Mouse (Mus musculus) limb, embryonic 14.5 days (tissue): ENCODE measurements around the gene Hspbp1. TPM values are rescaled to one million over a fixed set of nuclear protein-coding genes. Genes with fewer than 3 reads are reported as not detected.
A peak's percentile ranks its signal among the peaks of the same experiment; 100 is the strongest.

Source experiments
- ATAC-seq: fragments of 200-750 bp; cut with Nextera tagmentation; 2 replicates; pipeline ENCODE4 v1.8.0; 2017; ENCODE audit warnings: low read depth, moderate number of reproducible peaks, moderate TSS enrichment; ENCODE audit not compliant: low FRiP score
- DNase-seq: peaks from one replicate; pipeline ENCODE4 v3.0.0-alpha.2; 2015; ENCODE audit warnings: low spot score
- H3K27ac ChIP-seq: fragments of 300-500 bp; sonication (generic); replicated peaks from 2 replicates; pipeline ENCODE4 v1.5.1; 2014; ENCODE audit warnings: low read depth, mild to moderate bottlenecking, low read length, moderate library complexity, mixed read lengths
- H3K27me3 ChIP-seq: fragments of 300-500 bp; sonication (generic); 2 replicates; pipeline ENCODE4 v1.6.1; 2014; ENCODE audit warnings: low read length, mixed read lengths; ENCODE audit not compliant: control insufficient read depth, insufficient read depth
- H3K36me3 ChIP-seq: fragments of 300-500 bp; sonication (generic); 2 replicates; pipeline ENCODE4 v1.6.1; 2014; ENCODE audit warnings: mild to moderate bottlenecking, low read length, moderate library complexity, mixed read lengths; ENCODE audit not compliant: control insufficient read depth, insufficient read depth
- H3K4me1 ChIP-seq: fragments of 300-500 bp; sonication (generic); 2 replicates; pipeline ENCODE4 v1.6.1; 2014; ENCODE audit warnings: antibody characterized with exemption, low read length, mixed read lengths; ENCODE audit not compliant: control insufficient read depth, insufficient read depth
- H3K4me2 ChIP-seq: fragments of 300-500 bp; sonication (generic); replicated peaks from 2 replicates; pipeline ENCODE4 v1.6.1; 2014; ENCODE audit warnings: low read depth, mild to moderate bottlenecking, low read length, moderate library complexity; ENCODE audit not compliant: severe bottlenecking
- H3K4me3 ChIP-seq: fragments of 300-500 bp; sonication (generic); replicated peaks from 2 replicates; pipeline ENCODE4 v1.5.1; 2014; ENCODE audit warnings: low read length
- H3K9ac ChIP-seq: fragments of 300-500 bp; sonication (generic); 2 replicates; pipeline ENCODE4 v1.6.1; 2014; ENCODE audit warnings: mild to moderate bottlenecking, low read depth, low read length, moderate library complexity; ENCODE audit not compliant: severe bottlenecking
- H3K9me3 ChIP-seq: fragments of 300-500 bp; sonication (generic); 2 replicates; pipeline ENCODE4 v1.6.1; 2016; ENCODE audit warnings: low read length; ENCODE audit not compliant: control insufficient read depth
- POLR2A ChIP-seq: fragments of 200-500 bp; IDR thresholded peaks from 2 replicates; pipeline ENCODE4 v1.8.0; 2012; ENCODE audit warnings: inconsistent platforms, mild to moderate bottlenecking, moderate library complexity, borderline replicate concordance; ENCODE audit not compliant: insufficient read depth, insufficient read length; ENCODE audit errors: extremely low read depth
- WGBS: fragments of 180-500 bp; shearing (Covaris S2); extraction: QIAGEN DNeasy Blood & Tissue Kit; methylation state at CpG from one replicate; pipeline ENCODE4 v1.1.7; 2014; 5-methylcytosine and 5-hydroxymethylcytosine counted together
- polyA plus RNA-seq, 2 experiments: library from polyadenylated mRNA; depleted of rRNA in 1 of 2; stranded (reverse) in 1 of 2; unstranded in 1 of 2; fragments of >200 nt; fragmentation: Nextera tagmentation in 1 of 2; extraction: Ambion mirVana in 1 of 2; gene quantifications; 2 replicates each; pipeline versions ENCODE4 v1.2.1 to v1.2.3; 2012 to 2014

Hspbp1 gene
- polyA plus RNA-seq, 2 experiments = 55.6 to 77.5 TPM

DNA sequence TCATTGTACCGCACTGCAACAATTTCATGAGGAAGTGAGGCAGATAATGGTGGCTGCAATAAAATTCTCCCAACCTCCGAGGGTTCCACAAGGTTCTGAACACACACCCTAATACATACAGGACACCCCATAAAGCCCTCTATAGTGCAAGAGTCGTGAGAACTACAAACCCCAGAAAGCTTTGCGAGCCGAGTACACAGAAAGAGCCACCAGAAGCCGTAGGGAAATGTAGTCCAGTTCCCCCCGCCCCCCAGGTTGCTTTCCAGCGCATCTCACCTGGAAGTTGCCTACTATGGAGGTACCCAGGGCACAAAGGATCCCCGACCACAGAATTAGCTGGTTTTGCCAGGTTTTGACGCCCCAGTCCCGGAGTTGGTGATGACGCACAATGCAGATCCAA, 38.6 kb upstream of the Hspbp1 start:
- TF ChIP-seq POLR2A = no peak
- no peak overlapping the region for H3K27ac ChIP-seq
- peak overlapping the region; percentile 40; the same call in 1 of the 2 replicates for H3K9ac ChIP-seq
- H3K4me3 ChIP-seq = peak overlapping the region; percentile 28
- DNase-seq (no peak), ATAC-seq (no peak; the same call in 1 of the 2 replicates)
- no peaks in the 10 kb centered on the region for H3K27me3 ChIP-seq
- H3K4me1 ChIP-seq = no peaks in the 10 kb centered on the region
- 36% methylated on average over 12 of the region's 12 CpGs for WGBS
- H3K36me3 ChIP-seq = no peaks in the 10 kb centered on the region
- peak overlapping the region; percentile 43 for H3K4me2 ChIP-seq
- no peaks in the 10 kb centered on the region for H3K9me3 ChIP-seq

DNA sequence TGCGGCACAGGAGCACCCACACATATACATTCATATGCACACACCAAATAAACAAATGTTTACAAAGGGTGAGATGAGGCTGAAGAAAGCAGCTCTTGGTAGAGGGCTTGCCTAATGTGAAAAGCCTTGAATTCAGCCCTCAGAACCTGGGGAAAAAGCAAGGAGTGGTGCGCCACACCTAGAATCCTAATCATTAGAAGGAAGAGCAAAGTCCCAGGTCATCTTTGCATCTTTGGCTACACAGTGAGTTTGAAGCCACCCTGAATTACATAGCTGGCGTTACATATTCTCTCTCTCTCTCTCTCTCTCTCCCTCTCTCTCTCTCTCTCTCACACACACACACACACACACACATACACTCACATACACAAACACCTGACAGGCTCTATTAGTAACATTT, 34.4 kb upstream of the Hspbp1 start:
- peaks cover 27% of the 10 kb centered on the region for H3K36me3 ChIP-seq
- H3K9me3 ChIP-seq = no peaks in the 10 kb centered on the region
- no peak overlapping the region for H3K27ac ChIP-seq
- no peak for DNase-seq
- H3K4me3 ChIP-seq = no peak overlapping the region
- no peak overlapping the region for H3K9ac ChIP-seq
- H3K4me1 ChIP-seq = no peaks in the 10 kb centered on the region
- no peak for TF ChIP-seq POLR2A
- 96% methylated on average over 3 of the region's 3 CpGs for WGBS
- no peaks in the 10 kb centered on the region for H3K27me3 ChIP-seq
- no peak for ATAC-seq
- no peak overlapping the region for H3K4me2 ChIP-seq

DNA sequence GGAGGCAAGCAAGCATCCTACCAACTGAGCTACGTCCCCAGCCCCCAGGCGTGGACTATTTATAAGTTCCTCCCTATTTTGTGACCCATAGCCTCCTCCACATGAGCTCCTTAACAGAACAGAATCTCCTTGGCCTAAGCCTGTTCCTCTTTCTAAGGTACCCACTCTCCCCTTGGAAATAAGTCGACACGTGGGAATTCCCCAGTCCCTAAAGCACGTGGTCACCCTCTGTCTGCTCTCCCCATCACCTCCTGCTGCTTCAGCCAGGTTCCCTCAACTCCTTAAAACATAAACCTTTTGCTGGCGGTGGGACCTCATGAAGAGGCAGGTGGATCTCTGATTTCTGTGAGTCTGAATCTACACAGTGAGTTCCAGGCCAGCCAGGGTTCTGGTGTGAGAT, 32.1 kb upstream of the Hspbp1 start:
- no peak overlapping the region for H3K9ac ChIP-seq
- TF ChIP-seq POLR2A = no peak
- H3K27me3 ChIP-seq = no peaks in the 10 kb centered on the region
- ATAC-seq (no peak), DNase-seq (no peak)
- WGBS = 73% methylated on average over 6 of the region's 6 CpGs
- no peak overlapping the region for H3K4me2 ChIP-seq
- no peaks in the 10 kb centered on the region for H3K9me3 ChIP-seq
- H3K36me3 ChIP-seq = peaks cover 49% of the 10 kb centered on the region
- no peaks in the 10 kb centered on the region for H3K4me1 ChIP-seq
- no peak overlapping the region for H3K27ac ChIP-seq
- no peak overlapping the region for H3K4me3 ChIP-seq

DNA sequence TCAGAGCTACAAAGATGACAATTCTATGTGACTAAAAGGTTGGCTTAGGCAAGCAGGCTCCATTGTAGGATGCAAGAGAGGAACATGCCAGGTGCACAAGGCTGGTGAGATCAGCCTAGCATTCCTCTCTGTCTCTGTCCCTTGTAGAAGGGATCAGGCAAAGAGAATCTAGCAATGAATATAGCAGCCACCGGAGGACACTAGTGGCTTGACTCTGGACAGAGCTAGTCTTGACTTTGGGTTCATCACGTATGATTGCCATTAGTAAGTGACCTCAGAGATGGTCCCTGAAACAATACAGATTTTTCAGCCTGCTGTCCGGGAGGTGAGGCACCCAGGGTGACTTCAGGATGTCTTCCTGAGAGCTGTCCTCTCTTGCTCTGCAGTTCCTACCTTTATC, 27.7 kb upstream of the Hspbp1 start:
- Histone ChIP-seq H3K4me2 (no peak overlapping the region), H3K9ac (no peak overlapping the region), H3K27ac (no peak overlapping the region), H3K4me3 (no peak overlapping the region), H3K36me3 (peaks cover 89% of the 10 kb centered on the region), H3K9me3 (no peaks in the 10 kb centered on the region), H3K27me3 (no peaks in the 10 kb centered on the region), H3K4me1 (no peaks in the 10 kb centered on the region)
- DNase-seq = no peak
- no peak for TF ChIP-seq POLR2A
- WGBS = 89% methylated on average over 3 of the region's 3 CpGs
- ATAC-seq = no peak

DNA sequence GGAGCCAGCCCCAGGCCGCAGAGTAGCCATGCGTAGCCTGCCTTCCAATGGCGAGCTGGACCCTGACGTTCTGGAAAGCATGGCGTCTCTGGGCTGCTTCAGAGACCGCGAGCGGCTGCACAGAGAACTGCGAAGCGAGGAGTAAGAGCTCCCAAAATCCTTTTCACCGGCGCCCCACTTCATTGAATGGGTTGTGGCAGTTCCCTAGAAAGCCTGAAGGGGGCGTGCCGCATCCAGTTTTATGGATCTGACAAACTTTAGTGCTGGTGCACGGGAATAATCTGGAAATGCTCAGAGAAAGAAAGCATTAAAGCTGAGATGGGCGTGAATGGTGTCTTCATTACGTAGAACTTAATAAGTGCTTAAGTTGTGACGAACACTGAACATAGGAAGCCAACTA, 20.2 kb upstream of the Hspbp1 start:
- WGBS = 51% methylated on average over 18 of the region's 18 CpGs
- Histone ChIP-seq H3K27ac (no peak overlapping the region), H3K9ac (no peak overlapping the region), H3K36me3 (peaks cover 86% of the 10 kb centered on the region), H3K27me3 (no peaks in the 10 kb centered on the region), H3K4me2 (no peak overlapping the region), H3K9me3 (no peaks in the 10 kb centered on the region), H3K4me1 (no peaks in the 10 kb centered on the region), H3K4me3 (no peak overlapping the region)
- DNase-seq (peak; percentile 24), ATAC-seq (no peak)
- no peak for TF ChIP-seq POLR2A

DNA sequence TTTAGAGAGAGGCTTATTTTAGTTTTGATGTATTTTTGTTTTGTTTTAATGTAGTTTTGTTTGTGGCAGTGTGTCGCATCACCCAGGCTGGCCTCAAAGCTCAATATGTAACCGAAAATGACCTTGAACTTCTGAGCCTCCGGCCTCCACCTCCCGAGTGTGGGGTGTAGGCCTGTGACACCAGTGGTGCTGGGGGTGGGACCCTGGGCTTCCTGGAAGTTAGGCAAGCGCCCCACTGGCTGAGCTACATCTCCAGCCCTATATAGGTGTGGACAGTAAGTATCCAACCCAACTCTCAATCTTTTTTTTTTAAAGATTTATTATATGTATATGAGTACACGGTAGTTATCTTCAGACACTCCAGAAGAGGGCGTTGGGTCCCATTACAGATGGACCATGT, 18.3 kb upstream of the Hspbp1 start:
- TF ChIP-seq POLR2A = no peak
- peaks cover 86% of the 10 kb centered on the region for H3K36me3 ChIP-seq
- WGBS = 94% methylated on average over 7 of the region's 7 CpGs

More for the DNA sequence above, 18.3 kb upstream of the Hspbp1 start:
- H3K9me3 ChIP-seq = no peaks in the 10 kb centered on the region
- H3K9ac ChIP-seq = no peak overlapping the region
- H3K4me1 ChIP-seq = no peaks in the 10 kb centered on the region
- H3K4me2 ChIP-seq = no peak overlapping the region
- no peak for ATAC-seq
- H3K4me3 ChIP-seq = no peak overlapping the region
- no peak for DNase-seq
- H3K27me3 ChIP-seq = no peaks in the 10 kb centered on the region
- no peak overlapping the region for H3K27ac ChIP-seq
